Mouse (Mus musculus) megakaryocyte, embryonic 14.5 days (primary cell): ENCODE results near the gene Tbxas1. TPM values are rescaled to one million over a fixed set of nuclear protein-coding genes. Genes with fewer than 3 reads are reported as not detected.

Experiments
- H3K27me3 ChIP-seq: replicated peaks from 2 replicates; pipeline ENCODE3; 2012; ENCODE audit warnings: inconsistent platforms
- H3K36me3 ChIP-seq: replicated peaks from 2 replicates; pipeline ENCODE3; 2012; ENCODE audit warnings: low read length, inconsistent platforms, mixed read lengths
- H3K4me1 ChIP-seq: 2 replicates; pipeline ENCODE4 v1.6.1; 2012; ENCODE audit warnings: inconsistent platforms
- H3K4me3 ChIP-seq: replicated peaks from 2 replicates; pipeline ENCODE3; 2012; ENCODE audit warnings: moderate library complexity, mild to moderate bottlenecking, inconsistent platforms
- H3K9me3 ChIP-seq: 2 replicates; pipeline ENCODE4 v1.6.1; 2012; ENCODE audit warnings: inconsistent platforms
- FLI1 ChIP-seq: IDR thresholded peaks from 2 replicates; pipeline ENCODE4 v1.6.1; 2012; ENCODE audit warnings: low read length, inconsistent platforms, mixed read lengths
- GATA1 ChIP-seq: IDR thresholded peaks from 3 replicates; pipeline ENCODE4 v1.6.1; 2012; ENCODE audit warnings: mixed read lengths, low read length, inconsistent platforms, borderline replicate concordance
- polyA plus RNA-seq: library from polyadenylated mRNA; stranded (reverse); fragments of >175 nt; gene quantifications from 2 replicates; pipeline ENCODE4 v1.2.3, GENCODE M21; 2012; ENCODE audit warnings: low replicate concordance; ENCODE audit not compliant: insufficient read depth

Gene Tbxas1
- polyA plus RNA-seq, 1 experiment: 265 TPM

- TF ChIP-seq FLI1 (no peak), GATA1 (no peak)
- Histone ChIP-seq H3K9me3 (peaks cover 14% of the 10 kb centered on the region), H3K4me1 (peaks cover 99% of the 10 kb centered on the region)
These were observed 70.5 kb downstream of the Tbxas1 start for GRCm38 (mm10) chr6:38945681-38946080.

GRCm38 (mm10) chr6:38947282-38947681 is 72.1 kb downstream of the Tbxas1 start:
- Histone ChIP-seq H3K4me1 (peaks cover 99% of the 10 kb centered on the region), H3K36me3 (peaks cover 89% of the 10 kb centered on the region), H3K4me3 (peak overlapping the region; percentile 64), H3K27me3 (no peaks in the 10 kb centered on the region), H3K9me3 (peaks cover 14% of the 10 kb centered on the region)
- TF ChIP-seq FLI1: no peak
- TF ChIP-seq GATA1: no peak

More at GRCm38 (mm10) chr6:38945681-38946080, 70.5 kb downstream of the Tbxas1 start:
- Histone ChIP-seq H3K27me3 (no peaks in the 10 kb centered on the region), H3K36me3 (peaks cover 89% of the 10 kb centered on the region), H3K4me3 (peak overlapping the region; percentile 65)

GRCm38 (mm10) chr6:38949683-38950161 is 74.5 kb downstream of the Tbxas1 start:
- no peaks in the 10 kb centered on the region for H3K27me3 ChIP-seq
- peaks cover 99% of the 10 kb centered on the region for H3K4me1 ChIP-seq
- peaks cover 89% of the 10 kb centered on the region for H3K36me3 ChIP-seq
- peak overlapping the region; percentile 86 for H3K4me3 ChIP-seq
- H3K9me3 ChIP-seq: peaks cover 8% of the 10 kb centered on the region
- TF ChIP-seq GATA1: peak; percentile 68; the same call in 1 of the 3 replicates
- no peak for TF ChIP-seq FLI1

GRCm38 (mm10) chr6:38950341-38950740 is 75.1 kb downstream of the Tbxas1 start:
- peaks cover 8% of the 10 kb centered on the region for H3K9me3 ChIP-seq
- peaks cover 89% of the 10 kb centered on the region for H3K36me3 ChIP-seq
- TF ChIP-seq GATA1 (no peak), FLI1 (no peak)
- peak overlapping the region; percentile 28 for H3K4me3 ChIP-seq
- H3K27me3 ChIP-seq: no peaks in the 10 kb centered on the region
- H3K4me1 ChIP-seq: peaks cover 99% of the 10 kb centered on the region

GRCm38 (mm10) chr6:38950838-38951237 is 75.6 kb downstream of the Tbxas1 start:
- Histone ChIP-seq H3K4me3 (peak overlapping the region; percentile 82), H3K36me3 (peaks cover 89% of the 10 kb centered on the region), H3K9me3 (peaks cover 8% of the 10 kb centered on the region), H3K4me1 (peaks cover 98% of the 10 kb centered on the region), H3K27me3 (no peaks in the 10 kb centered on the region)
- no peak for TF ChIP-seq FLI1
- TF ChIP-seq GATA1: no peak

GRCm38 (mm10) chr6:38956641-38957040 is 81.4 kb downstream of the Tbxas1 start:
- peaks cover 100% of the 10 kb centered on the region for H3K36me3 ChIP-seq
- H3K4me3 ChIP-seq: no peak overlapping the region
- peaks cover 97% of the 10 kb centered on the region for H3K4me1 ChIP-seq
- TF ChIP-seq FLI1: no peak
- no peak for TF ChIP-seq GATA1
- no peaks in the 10 kb centered on the region for H3K27me3 ChIP-seq
- no peaks in the 10 kb centered on the region for H3K9me3 ChIP-seq

- Histone ChIP-seq H3K9me3 (no peaks in the 10 kb centered on the region), H3K4me3 (no peak overlapping the region), H3K4me1 (peaks cover 97% of the 10 kb centered on the region), H3K36me3 (peaks cover 100% of the 10 kb centered on the region), H3K27me3 (no peaks in the 10 kb centered on the region)
- TF ChIP-seq FLI1: no peak
- no peak for TF ChIP-seq GATA1
These were observed 82.0 kb downstream of the Tbxas1 start for GRCm38 (mm10) chr6:38957246-38957645.

- Histone ChIP-seq H3K9me3 (no peaks in the 10 kb centered on the region), H3K4me1 (peaks cover 97% of the 10 kb centered on the region), H3K27me3 (no peaks in the 10 kb centered on the region), H3K4me3 (no peak overlapping the region), H3K36me3 (peaks cover 100% of the 10 kb centered on the region)
- TF ChIP-seq GATA1 (no peak), FLI1 (no peak)
These were observed 84.3 kb downstream of the Tbxas1 start for GRCm38 (mm10) chr6:38959502-38959901.

- Histone ChIP-seq H3K36me3 (peaks cover 100% of the 10 kb centered on the region), H3K9me3 (no peaks in the 10 kb centered on the region)
These were observed 85.2 kb downstream of the Tbxas1 start for GRCm38 (mm10) chr6:38960367-38960766.

GRCm38 (mm10) chr6:38960791-38961426 is 85.7 kb downstream of the Tbxas1 start:
- Histone ChIP-seq H3K27me3 (no peaks in the 10 kb centered on the region), H3K4me1 (peaks cover 99% of the 10 kb centered on the region), H3K36me3 (peaks cover 100% of the 10 kb centered on the region), H3K9me3 (no peaks in the 10 kb centered on the region), H3K4me3 (peak overlapping the region; percentile 11)
- no peak for TF ChIP-seq GATA1
- TF ChIP-seq FLI1: no peak

More at GRCm38 (mm10) chr6:38960367-38960766, 85.2 kb downstream of the Tbxas1 start:
- H3K4me3 ChIP-seq: no peak overlapping the region
- H3K4me1 ChIP-seq: peaks cover 97% of the 10 kb centered on the region
- TF ChIP-seq FLI1 (no peak), GATA1 (no peak)
- no peaks in the 10 kb centered on the region for H3K27me3 ChIP-seq
